Mouse (Mus musculus) ES-Bruce4 (cell line): Measurements from ENCODE around the gene Ints1.

Source experiments
- CTCF ChIP-seq: IDR thresholded peaks from one replicate; pipeline ENCODE4 v1.8.1; 2011; ENCODE audit warnings: low read depth, low read length
- EP300 ChIP-seq: IDR thresholded peaks from 2 replicates; pipeline ENCODE4 v1.6.1; 2011; ENCODE audit warnings: low read depth, low read length; ENCODE audit not compliant: insufficient read depth

DNA sequence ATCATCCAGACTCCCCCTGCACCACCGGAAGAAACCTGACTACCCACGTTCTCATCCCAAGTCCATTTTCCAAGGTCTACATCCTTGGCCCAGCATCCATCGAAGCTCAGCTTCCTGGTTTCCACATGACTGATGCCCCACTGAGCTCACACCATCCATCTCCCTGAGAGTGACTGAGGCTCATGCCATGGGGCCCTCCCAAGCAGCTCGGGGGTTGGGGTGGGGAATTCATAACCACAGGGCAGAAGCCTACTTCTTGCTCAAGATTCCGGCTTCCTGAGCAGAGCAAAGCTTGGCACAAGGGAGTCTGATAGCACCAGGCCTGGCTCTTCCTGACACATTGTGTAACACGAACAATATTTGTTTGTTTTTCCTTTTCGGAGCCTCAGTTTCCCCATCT lies 40.7 kb downstream of the Ints1 start:
- TF ChIP-seq CTCF, result no peak
- no peak for TF ChIP-seq EP300
